Mouse (Mus musculus): ENCODE measurements around the gene Olfr965. TPM values are rescaled to one million over a fixed set of nuclear protein-coding genes. Genes with fewer than 3 reads are reported as not detected.
"Not testable (repeated sequence)": the region's sequence is repeated elsewhere in the genome, so short reads cannot be mapped to it uniquely, and the experiment has no call there.

Gene Olfr965
- not detected for total RNA-seq (2021)
- long read RNA-seq, experiment 1, result 0 reads
- long read RNA-seq, experiment 2, result 0 reads

DNA sequence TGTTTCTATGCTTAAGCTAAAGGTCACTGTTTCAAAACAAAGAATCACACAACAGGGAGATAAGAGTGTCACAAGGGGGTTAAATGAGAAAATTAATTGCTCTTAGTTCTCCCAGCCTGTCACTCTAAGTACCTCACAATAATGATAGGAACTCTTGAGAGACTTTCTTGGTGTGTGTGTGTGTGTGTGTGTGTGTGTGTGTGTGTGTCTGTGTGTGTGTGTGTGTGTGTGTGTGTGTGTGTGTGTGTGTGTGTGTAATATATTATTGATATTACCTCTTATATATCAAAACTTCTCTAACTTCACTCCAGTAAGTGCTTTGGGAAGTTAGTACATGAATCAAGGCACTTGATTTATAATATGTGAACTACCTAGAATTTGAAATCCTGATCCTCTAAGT is at the start of gene Olfr965:
Gene Olfr965 (plus strand): TSS at position 301 of the 400 bp plus-strand sequence.
- intact Hi-C loops (cut with DNase I), result no loop called here
- DNase-seq, result no peak

DNA sequence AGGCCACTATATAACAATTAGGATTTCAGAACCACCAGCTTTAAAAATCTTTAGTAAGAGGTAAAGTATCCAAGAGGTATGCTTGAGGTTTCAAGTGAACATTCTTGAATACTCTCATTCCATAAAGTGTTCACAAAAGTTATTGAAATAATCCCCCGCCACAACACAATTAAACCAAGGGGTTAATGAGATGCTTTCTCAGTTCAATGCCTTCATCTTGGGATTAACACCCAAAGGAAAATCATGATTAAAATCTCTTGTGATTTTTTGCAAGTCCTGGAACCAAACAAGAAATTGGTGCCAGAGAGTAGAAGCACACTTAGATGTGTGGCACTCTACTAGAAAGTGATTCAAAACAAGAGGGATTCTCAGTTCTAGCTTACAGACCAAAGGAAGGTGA is 44.2 kb upstream of the Olfr965 start, which contains the start of gene Olfr963:
Gene Olfr963 (plus strand): TSS at position 301 of the 400 bp plus-strand sequence.
- DNase-seq, result no peak
- intact Hi-C loops (cut with DNase I), result no loop called here

- intact Hi-C loops (cut with DNase I), result no loop called here
Observed at GRCm38 (mm10) chr9:39669723-39670122, 41.4 kb upstream of the Olfr965 start.

GRCm38 (mm10) chr9:39674820-39675219 is 36.3 kb upstream of the Olfr965 start:
- intact Hi-C loops (cut with DNase I), result no loop called here
- no peak for DNase-seq

More at GRCm38 (mm10) chr9:39669723-39670122, 41.4 kb upstream of the Olfr965 start:
- no peak for DNase-seq

DNA sequence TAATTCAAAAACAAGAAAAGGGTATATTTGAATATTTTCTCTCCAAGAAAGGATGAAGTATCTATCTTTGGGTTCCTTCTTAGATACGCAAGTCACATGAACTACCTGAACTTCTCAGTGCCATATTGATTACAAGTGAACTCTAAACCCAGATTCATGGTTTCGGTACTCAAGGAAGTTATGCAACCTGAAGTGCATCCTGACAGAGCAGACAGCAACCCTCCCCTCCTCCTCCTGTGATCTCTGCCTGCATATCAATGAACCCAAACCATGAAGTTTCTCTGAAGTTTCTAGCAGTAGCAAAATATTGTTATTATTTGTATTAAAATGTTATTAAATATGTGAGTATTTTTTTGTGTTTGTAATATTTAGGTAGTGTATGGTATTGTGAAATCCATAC is 32.6 kb upstream of the Olfr965 start:
- no peak for DNase-seq
- intact Hi-C loops (cut with DNase I), result no loop called here

- DNase-seq, result no peak
- intact Hi-C loops (cut with DNase I), result no loop called here
Observed at GRCm38 (mm10) chr9:39679280-39679679, 31.9 kb upstream of the Olfr965 start.

GRCm38 (mm10) chr9:39701123-39701522 is 10.0 kb upstream of the Olfr965 start:
- intact Hi-C loops (cut with DNase I); DNase-seq: not testable (repeated sequence)

GRCm38 (mm10) chr9:39707017-39707416 is 4.1 kb upstream of the Olfr965 start, which contains the start of gene Olfr149:
Olfr149 (minus strand) TSS chr9:39707117.
- intact Hi-C loops (cut with DNase I), result no loop called here
- no peak for DNase-seq

GRCm38 (mm10) chr9:39708958-39709357 is 2.2 kb upstream of the Olfr965 start:
- intact Hi-C loops (cut with DNase I), result no loop called here
- peak; percentile 25 to 48 for DNase-seq

DNA sequence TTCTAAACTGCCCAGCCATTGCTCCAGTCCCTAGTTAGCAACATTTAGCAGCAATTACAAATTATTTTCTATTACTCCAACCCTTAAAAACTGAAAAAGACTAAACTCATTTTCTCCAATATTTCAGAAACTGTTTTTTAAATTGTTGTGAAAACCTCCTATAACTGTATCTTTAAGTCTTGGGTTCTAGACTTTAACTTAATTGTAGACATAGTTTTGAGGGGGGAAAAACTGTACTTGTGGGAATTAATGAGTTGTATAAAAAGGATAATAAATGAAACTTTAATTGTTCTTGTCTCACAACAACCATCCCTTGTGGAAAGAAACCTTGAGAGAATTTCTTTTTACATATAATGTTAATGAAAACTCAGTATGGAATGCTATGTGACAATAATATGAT is 19.5 kb downstream of the Olfr965 start, which contains the start of gene Olfr150:
Gene Olfr150 (plus strand): TSS at position 301 of the 400 bp plus-strand sequence.
- intact Hi-C loops (cut with DNase I), result no loop called here

GRCm38 (mm10) chr9:39740741-39741140 is 29.6 kb downstream of the Olfr965 start:
- DNase-seq, result no peak
- intact Hi-C loops (cut with DNase I), result no loop called here

More for the DNA sequence above, 19.5 kb downstream of the Olfr965 start, which contains the start of gene Olfr150:
- no peak for DNase-seq

- DNase-seq, result no peak
- intact Hi-C loops (cut with DNase I), result no loop called here
Observed at GRCm38 (mm10) chr9:39745949-39746348, 34.8 kb downstream of the Olfr965 start, which contains the start of gene Olfr967. Olfr967 (plus strand) TSS chr9:39746249.

DNA sequence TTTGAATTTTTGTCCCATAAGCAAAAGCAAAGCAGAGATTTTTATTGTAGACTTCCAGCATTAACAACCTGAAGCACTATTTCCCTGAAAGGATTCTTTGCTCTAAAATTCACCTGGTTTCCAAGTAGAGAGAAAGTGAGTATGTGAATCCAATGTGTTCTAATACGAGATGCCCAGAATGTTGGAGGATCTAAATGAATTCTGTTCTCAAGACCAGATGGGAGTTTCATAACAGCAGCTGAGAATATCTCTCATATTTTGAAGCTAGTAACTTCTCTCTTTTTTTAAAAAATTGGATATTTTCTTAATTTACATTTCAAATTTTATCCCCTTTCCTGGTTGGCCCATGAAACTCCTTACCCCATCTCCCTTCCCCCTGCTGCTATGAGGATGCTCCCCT is 35.3 kb downstream of the Olfr965 start:
- intact Hi-C loops (cut with DNase I), result no loop called here
- no peak for DNase-seq

Other genes starting within 250 kb of the Olfr965 start
- not detected for gene Olfr955, start 239.4 kb upstream of the Olfr965 start, total RNA-seq (2021)
- not detected for gene Olfr44, start 217.4 kb upstream of the Olfr965 start, total RNA-seq (2021)
- not detected for gene Olfr957, start 195.5 kb upstream of the Olfr965 start, total RNA-seq (2021)
- gene Olfr958, start 157.3 kb upstream of the Olfr965 start, total RNA-seq (2021), result not detected
- not detected for gene Olfr959, start 135.8 kb upstream of the Olfr965 start, total RNA-seq (2021)
- gene AW551984, start 107.0 kb upstream of the Olfr965 start, total RNA-seq (2021), result 1 to 10 TPM in 1 of 2 experiments, under 1 TPM in 1; 0.73 to 1.4 TPM
- not detected for gene Olfr148, start 100.7 kb upstream of the Olfr965 start, total RNA-seq (2021)
- gene Olfr960, start 90.0 kb upstream of the Olfr965 start, total RNA-seq (2021), result not detected
- gene Olfr961, start 66.3 kb upstream of the Olfr965 start, total RNA-seq (2021), result not detected
- not detected for gene Olfr963, start 44.1 kb upstream of the Olfr965 start, total RNA-seq (2021)
- gene Olfr149, start 4.2 kb upstream of the Olfr965 start, total RNA-seq (2021), result not detected
- not detected for gene Olfr150, start 19.6 kb downstream of the Olfr965 start, total RNA-seq (2021)
- not detected for gene Olfr967, start 34.9 kb downstream of the Olfr965 start, total RNA-seq (2021)
- gene Olfr968, start 71.9 kb downstream of the Olfr965 start, total RNA-seq (2021), result not detected
- not detected for gene Olfr969, start 79.6 kb downstream of the Olfr965 start, total RNA-seq (2021)
- gene Olfr970, start 97.5 kb downstream of the Olfr965 start, total RNA-seq (2021), result not detected
- not detected for gene Olfr971, start 125.5 kb downstream of the Olfr965 start, total RNA-seq (2021)
- gene Olfr972, start 155.1 kb downstream of the Olfr965 start, total RNA-seq (2021), result not detected
- not detected for gene Olfr229, start 196.0 kb downstream of the Olfr965 start, total RNA-seq (2021)
- not detected for gene Olfr974, start 226.1 kb downstream of the Olfr965 start, total RNA-seq (2021)
- not detected for gene Olfr975, start 240.7 kb downstream of the Olfr965 start, total RNA-seq (2021)
- gene Olfr976, start 249.8 kb downstream of the Olfr965 start, total RNA-seq (2021), result not detected

All from heart, postnatal 14 days (tissue).